Mouse (Mus musculus) Patski (cell line): Measurements from ENCODE around the gene Gm6588. TPM values are rescaled to one million over a fixed set of nuclear protein-coding genes. Genes with fewer than 3 reads are reported as not detected.

Experiments used
- ATAC-seq: fragments of 100-300 bp; one replicate; pipeline ENCODE4 v1.8.0; 2021
- CTCF ChIA-PET: fragments of 350-600 bp; sonication (Branson Sonifier 250); formaldehyde crosslinking; loops from one replicate; lab custom pipeline; 2022; ENCODE audit warnings: inconsistent platforms; lab: Charles Lee
- POLR2A ChIA-PET: fragments of 350-600 bp; sonication (Branson Sonifier 250); formaldehyde crosslinking; loops from one replicate; lab custom pipeline; 2022; ENCODE audit warnings: antibody characterized with exemption, inconsistent platforms; lab: Charles Lee
- DNase-seq: peaks from one replicate; pipeline ENCODE4 v3.0.0-alpha.2; 2011; ENCODE audit warnings: low read depth, low spot score
- H3K27me3 ChIP-seq: fragments of 371-371 bp; one replicate; pipeline ENCODE4 v1.5.1; 2021
- CTCF ChIP-seq: fragments of 100-300 bp; IDR thresholded peaks from one replicate; pipeline ENCODE4 v1.5.1; 2021
- in situ Hi-C: fragments of 300-500 bp; cut with MboI; formaldehyde crosslinking; loops from 3 replicates; pipeline ENCODE4 v1.11.1; 2018; ENCODE audit warnings: low pct_unique_long_range_greater_than_20kb, mixed read lengths
- polyA plus RNA-seq: library from polyadenylated mRNA; unstranded; gene quantifications from one replicate; pipeline ENCODE4 v1.2.3, GENCODE M21; 2021

Gene Gm6588
- polyA plus RNA-seq, 1 experiment from 2014 or later: not detected

GRCm38 (mm10) chr5:112468986-112469581 lies 19.9 kb downstream of the Gm6588 start:
- ChIA-PET POLR2A (no interaction called here), CTCF (interaction anchor here (1.3 kb wide), 1 partner anchor 15 kb away, joined by 5 read pairs; no protein-coding TSS in a partner anchor)

DNA sequence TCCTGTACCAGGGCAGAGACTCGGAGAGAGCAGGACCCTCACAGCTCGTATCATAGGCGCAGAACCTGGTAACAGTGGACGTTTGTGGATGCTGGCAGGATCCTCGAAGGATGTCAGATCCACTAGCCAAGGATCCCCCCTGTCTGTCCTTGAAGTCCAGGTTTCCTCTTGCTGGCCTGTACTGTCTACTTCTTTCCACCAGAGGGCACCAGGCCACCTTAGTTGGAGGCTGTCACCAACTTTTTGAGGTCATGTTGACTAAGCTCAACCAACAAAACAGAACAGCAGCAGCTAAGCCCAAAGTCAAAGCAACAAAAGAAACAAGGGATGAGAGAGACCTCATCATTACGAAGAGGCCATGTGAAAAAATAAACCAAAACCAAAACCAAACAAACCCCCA lies 20.9 kb downstream of the Gm6588 start:
- DNase-seq (no peak), ATAC-seq (no peak)
- in situ Hi-C loops: no loop called here
- no peak for TF ChIP-seq CTCF
- peaks cover 21% of the 10 kb centered on the region for H3K27me3 ChIP-seq
- POLR2A ChIA-PET: no interaction called here
- CTCF ChIA-PET: no interaction called here

More at GRCm38 (mm10) chr5:112468986-112469581, 19.9 kb downstream of the Gm6588 start:
- H3K27me3 ChIP-seq: peaks cover 23% of the 10 kb centered on the region
- no peak for TF ChIP-seq CTCF
- DNase-seq (no peak), ATAC-seq (no peak)
- in situ Hi-C loops: no loop called here

GRCm38 (mm10) chr5:112473453-112473852 lies 24.2 kb downstream of the Gm6588 start:
- ChIA-PET POLR2A (no interaction called here), CTCF (interaction anchor here (1.9 kb wide), 1 partner anchor 11 kb away, joined by 7 read pairs; no protein-coding TSS in a partner anchor)
- TF ChIP-seq CTCF: no peak
- ATAC-seq (no peak), DNase-seq (no peak)
- peaks cover 28% of the 10 kb centered on the region for H3K27me3 ChIP-seq
- in situ Hi-C loops: no loop called here

- in situ Hi-C loops: no loop called here
- ChIA-PET POLR2A (no interaction called here), CTCF (no interaction called here)
- H3K27me3 ChIP-seq: peaks cover 31% of the 10 kb centered on the region
- DNase-seq (no peak), ATAC-seq (no peak)
- TF ChIP-seq CTCF: no peak
Observed at GRCm38 (mm10) chr5:112481946-112482410, 32.8 kb downstream of the Gm6588 start.

- TF ChIP-seq CTCF: no peak
- H3K27me3 ChIP-seq: peaks cover 31% of the 10 kb centered on the region
- no peak for DNase-seq
- no peak for ATAC-seq
- ChIA-PET POLR2A (no interaction called here), CTCF (no interaction called here)
- in situ Hi-C loops: no loop called here
Observed at GRCm38 (mm10) chr5:112482551-112482950, 33.3 kb downstream of the Gm6588 start.

- ChIA-PET CTCF (no interaction called here), POLR2A (no interaction called here)
- ATAC-seq (no peak), DNase-seq (no peak)
- no peak for TF ChIP-seq CTCF
- in situ Hi-C loops: no loop called here
- H3K27me3 ChIP-seq: peaks cover 27% of the 10 kb centered on the region
Observed at GRCm38 (mm10) chr5:112483030-112483429, 33.8 kb downstream of the Gm6588 start.

DNA sequence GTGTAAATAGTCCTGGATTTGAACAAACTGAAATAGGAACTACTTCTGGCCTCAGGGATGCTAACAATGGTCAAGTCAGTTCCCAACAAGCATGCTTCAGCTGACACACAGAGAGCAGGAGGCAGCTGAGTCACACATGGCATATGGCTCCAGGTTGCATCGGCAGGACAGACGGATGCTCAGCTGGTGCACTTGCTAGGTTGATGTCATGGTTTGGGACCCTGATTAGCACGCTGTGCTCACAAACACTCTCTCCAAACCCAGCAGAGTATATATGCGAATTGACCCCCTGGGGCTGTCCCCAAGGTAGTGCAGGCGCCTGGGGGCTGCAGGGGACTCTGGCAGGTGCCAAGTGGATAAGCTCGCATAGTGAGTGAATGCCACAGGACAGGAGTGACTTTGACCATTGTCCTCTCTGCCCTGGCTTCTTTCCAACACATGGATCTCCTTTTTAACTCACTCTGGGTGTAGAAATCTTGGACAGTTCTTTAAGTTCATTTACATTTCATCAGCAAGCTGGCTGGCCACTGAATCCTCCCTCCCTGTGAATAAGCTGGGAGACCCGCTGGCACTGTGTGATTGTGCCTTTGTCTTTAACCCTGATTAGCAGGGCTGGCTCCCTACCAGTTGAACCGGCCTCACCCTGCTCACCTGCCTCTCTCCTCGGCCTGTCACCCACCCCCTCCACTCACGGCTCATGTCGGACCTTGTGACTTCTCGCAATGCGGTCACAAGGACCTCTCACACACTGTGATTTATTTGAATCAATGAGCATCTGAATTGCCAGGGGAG lies 35.9 kb downstream of the Gm6588 start:
- POLR2A ChIA-PET: no interaction called here
- ATAC-seq: no peak
- CTCF ChIA-PET: interaction anchor here (1.9 kb wide), 1 partner anchor 11 kb away, joined by 7 read pairs; no protein-coding TSS in a partner anchor
- DNase-seq: no peak
- in situ Hi-C loops: no loop called here
- peaks cover 24% of the 10 kb centered on the region for H3K27me3 ChIP-seq
- no peak for TF ChIP-seq CTCF

DNA sequence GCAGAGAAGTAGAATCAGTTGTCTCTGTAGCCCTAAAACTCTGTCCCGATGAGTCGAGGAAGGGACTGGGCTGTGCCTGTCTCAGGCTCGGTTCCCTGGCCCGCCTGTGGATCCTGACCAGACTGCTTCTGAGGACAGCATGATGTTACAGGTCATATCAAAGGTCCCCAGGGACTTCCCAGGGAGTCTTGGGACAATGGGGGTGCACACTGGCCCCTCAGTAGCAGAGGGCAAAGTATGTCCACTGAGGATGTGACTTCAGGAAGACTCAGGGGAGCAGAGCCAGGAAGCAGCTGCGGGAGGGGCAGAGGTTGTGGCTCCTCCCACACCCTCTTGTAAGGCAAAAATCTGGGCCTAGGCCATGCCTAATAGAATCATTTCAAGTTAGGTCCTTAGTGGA lies 37.2 kb downstream of the Gm6588 start:
- in situ Hi-C loops: no loop called here
- TF ChIP-seq CTCF: no peak
- ATAC-seq (no peak), DNase-seq (no peak)
- ChIA-PET CTCF (no interaction called here), POLR2A (no interaction called here)
- H3K27me3 ChIP-seq: peaks cover 24% of the 10 kb centered on the region

DNA sequence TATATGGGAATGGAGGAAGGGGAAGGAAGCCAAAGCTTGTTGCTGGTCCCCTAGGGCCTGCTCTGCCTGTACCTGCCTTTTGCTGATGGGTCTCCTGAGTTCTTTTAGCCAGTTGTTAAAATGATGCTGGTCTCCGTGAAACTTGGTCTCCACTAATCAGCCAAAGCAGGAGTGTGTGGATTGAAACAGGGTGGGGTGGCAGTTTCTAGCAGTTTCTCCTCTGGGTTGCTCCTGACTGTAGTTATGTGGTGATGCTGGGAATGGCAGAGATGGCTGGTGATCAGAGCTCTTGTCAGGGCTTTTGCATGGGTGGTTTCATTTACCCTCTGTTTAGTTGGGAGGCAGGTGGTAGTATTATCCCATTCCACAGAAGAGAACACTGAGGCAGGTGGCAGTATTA lies 38.3 kb downstream of the Gm6588 start:
- no peak for TF ChIP-seq CTCF
- ChIA-PET POLR2A (no interaction called here), CTCF (interaction anchor here (1.3 kb wide), 1 partner anchor 28 kb away, joined by 3 read pairs; no protein-coding TSS in a partner anchor)
- in situ Hi-C loops: no loop called here
- no peak for DNase-seq
- no peak for ATAC-seq
- H3K27me3 ChIP-seq: peaks cover 23% of the 10 kb centered on the region

DNA sequence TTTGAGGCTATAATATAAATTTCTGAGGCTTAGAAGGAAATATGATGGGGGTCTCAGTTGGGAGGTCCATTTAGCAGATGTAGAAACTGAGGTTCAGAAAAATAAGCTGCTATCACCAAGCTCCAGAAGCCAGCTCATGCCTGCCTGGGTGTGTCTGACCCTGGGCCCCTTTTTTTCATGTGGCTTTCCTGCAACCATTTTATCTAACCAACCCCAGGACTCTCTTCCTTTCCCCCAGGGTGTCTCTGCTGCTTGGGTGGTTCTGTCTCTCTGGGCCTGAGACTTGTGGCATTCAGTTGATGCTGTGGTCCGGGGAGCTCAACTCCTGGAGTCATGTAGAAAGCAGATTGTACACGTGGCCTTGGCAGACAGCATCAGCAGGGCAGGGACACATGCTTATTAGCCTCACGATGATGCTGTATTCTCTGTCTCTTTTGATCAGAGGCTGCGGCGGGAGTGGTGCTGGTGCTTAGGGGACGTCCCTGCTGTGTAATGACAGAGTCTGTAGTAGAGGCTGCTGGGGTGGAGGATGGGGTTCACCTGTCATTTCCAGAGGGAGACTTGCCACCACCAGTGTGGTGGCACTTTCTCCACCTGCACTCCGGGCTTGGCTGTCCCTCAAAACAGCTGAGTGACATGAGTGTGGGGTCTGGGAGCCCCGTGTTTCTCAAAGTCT lies 39.0 kb downstream of the Gm6588 start:
- H3K27me3 ChIP-seq: peaks cover 18% of the 10 kb centered on the region
- no peak for DNase-seq
- ChIA-PET CTCF (interaction anchor here (1.3 kb wide), 1 partner anchor 28 kb away, joined by 3 read pairs; no protein-coding TSS in a partner anchor), POLR2A (no interaction called here)
- in situ Hi-C loops: no loop called here
- no peak for ATAC-seq
- TF ChIP-seq CTCF: no peak
